Mouse (Mus musculus): ENCODE results near the gene Stx3. TPM values are rescaled to one million over a fixed set of nuclear protein-coding genes. Genes with fewer than 3 reads are reported as not detected.

The Stx3 gene
- polyA plus RNA-seq, 1 experiment from 2014 or later: 8.4 TPM

GRCm38 (mm10) chr19:11823346-11824065 is 4.3 kb upstream of the Stx3 start:
- Histone ChIP-seq H3K27ac (replicated peaks; ENCODE audit: low read depth, low read length) (no peak overlapping the region), H3K4me1 (ENCODE audit: control insufficient read depth, insufficient read depth, low read length) (no peaks in the 10 kb centered on the region), H3K4me3 (ENCODE audit: low read depth, low read length) (no peak overlapping the region), H3K9me3 (ENCODE audit: control insufficient read depth, low read length) (no peaks in the 10 kb centered on the region), H3K36me3 (ENCODE audit: control insufficient read depth, insufficient read depth, low read length) (no peaks in the 10 kb centered on the region), H3K27me3 (ENCODE audit: control insufficient read depth, insufficient read depth, low read length) (peaks cover 14% of the 10 kb centered on the region), H3K4me2 (ENCODE audit: low read depth, severe bottlenecking) (no peak overlapping the region), H3K9ac (ENCODE audit: low read length) (no peak overlapping the region)
- no peak for ATAC-seq (ENCODE audit: insufficient number of reproducible peaks, low FRiP score, low TSS enrichment, low read depth)
- DNase-seq (ENCODE audit: low spot score): no peak
- WGBS: 30% methylated on average over 4 of the region's 4 CpGs

DNA sequence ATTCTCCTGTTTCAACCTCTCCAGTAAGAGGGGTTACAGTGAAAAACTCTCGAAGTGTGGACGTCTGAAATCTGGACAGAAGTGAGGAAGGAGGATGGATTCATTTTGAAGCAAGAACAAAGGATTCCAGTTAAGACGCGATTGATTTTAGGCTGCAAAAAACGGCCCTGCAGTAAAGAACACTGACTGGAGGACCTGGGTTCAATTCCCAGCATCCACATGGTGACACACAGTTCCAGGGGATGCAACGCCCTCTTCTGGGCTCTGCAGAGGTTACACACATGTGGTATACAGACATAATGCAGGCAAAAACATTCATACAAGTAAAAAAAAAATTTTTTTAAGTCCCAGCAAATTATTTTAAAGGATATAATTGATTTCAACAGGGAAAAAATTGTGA is 1.0 kb upstream of the Stx3 start:
- ATAC-seq (ENCODE audit: insufficient number of reproducible peaks, low FRiP score, low TSS enrichment, low read depth): no peak
- Histone ChIP-seq H3K4me3 (ENCODE audit: low read depth, low read length) (no peak overlapping the region), H3K27me3 (ENCODE audit: control insufficient read depth, insufficient read depth, low read length) (peaks cover 37% of the 10 kb centered on the region), H3K9ac (ENCODE audit: low read length) (no peak overlapping the region), H3K9me3 (ENCODE audit: control insufficient read depth, low read length) (no peaks in the 10 kb centered on the region), H3K4me2 (ENCODE audit: low read depth, severe bottlenecking) (peak overlapping the region; percentile 96; the same call in 1 of the 2 replicates), H3K4me1 (ENCODE audit: control insufficient read depth, insufficient read depth, low read length) (no peaks in the 10 kb centered on the region), H3K36me3 (ENCODE audit: control insufficient read depth, insufficient read depth, low read length) (no peaks in the 10 kb centered on the region), H3K27ac (replicated peaks; ENCODE audit: low read depth, low read length) (no peak overlapping the region)
- no peak for DNase-seq (ENCODE audit: low spot score)
- WGBS: 37% methylated on average over 6 of the region's 6 CpGs

DNA sequence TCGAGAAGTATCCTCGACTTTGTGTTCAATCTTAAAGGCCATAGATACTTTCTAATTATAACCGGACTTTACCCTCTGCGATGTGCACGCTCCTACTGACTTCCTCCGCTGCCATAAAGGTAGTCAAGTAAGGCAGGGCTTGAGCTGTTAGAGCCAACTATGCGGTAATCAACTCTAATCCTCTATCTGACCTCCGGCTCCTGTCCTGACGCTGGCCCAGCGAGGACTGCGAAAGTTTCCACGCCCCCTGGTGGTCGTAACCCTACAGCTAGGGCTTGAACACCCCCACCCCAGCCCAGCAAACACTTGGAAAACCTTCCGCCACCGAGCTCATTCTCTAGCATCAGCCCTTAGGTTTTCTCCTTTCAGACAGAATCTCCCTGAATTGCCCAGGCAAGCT is 597 bp upstream of the Stx3 start:
- H3K27me3 ChIP-seq (ENCODE audit: control insufficient read depth, insufficient read depth, low read length): peaks cover 37% of the 10 kb centered on the region

DNA sequence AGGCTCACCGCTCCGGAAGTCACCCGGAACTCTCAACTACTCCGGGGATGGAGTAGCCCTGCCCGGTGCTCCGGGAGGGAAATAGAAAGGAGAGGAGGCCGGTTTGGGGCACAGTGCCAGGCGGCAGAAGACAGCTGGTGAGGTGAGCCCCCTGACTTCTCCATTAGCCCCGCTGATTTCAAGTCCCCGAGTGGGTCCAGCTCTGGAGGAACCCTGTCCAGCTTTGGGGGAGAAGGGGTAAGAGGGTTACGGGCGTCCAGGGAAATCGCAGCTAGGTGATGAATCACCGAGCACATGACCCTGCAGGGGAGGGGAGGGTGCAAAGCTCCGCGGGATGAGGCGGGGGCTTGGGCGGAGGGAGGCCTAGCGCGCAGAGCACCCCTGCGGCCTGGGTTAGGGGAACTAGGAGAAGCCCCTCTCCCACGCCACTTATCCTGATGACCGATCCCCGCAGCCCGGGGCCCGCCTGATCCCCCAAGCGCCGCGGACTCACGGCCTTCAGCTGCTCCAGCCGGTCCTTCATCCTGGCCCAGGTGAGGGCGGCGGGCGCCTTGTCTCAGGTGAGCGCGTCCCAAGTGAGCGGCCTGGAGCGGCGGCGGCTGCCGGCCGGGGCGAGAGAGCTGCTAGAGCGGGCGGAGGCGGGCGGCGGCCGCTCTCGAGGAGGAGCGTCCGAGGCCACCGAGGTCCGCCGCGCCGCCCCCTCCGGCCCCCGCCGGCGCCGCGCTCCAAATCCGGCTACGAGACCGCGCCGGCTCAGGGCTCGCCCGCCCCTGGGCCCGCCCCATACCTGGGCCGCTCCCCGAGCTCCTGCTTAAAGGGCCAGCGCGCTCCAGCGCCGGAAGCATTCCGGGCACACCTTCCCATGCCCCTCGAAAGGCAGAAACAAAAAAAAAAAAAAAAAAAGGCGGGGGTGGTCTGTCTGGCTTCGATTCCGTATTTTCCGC is 732 bp downstream of the Stx3 start:
- Histone ChIP-seq H3K4me3 (ENCODE audit: low read depth, low read length) (peak overlapping the region; percentile 51), H3K4me1 (ENCODE audit: control insufficient read depth, insufficient read depth, low read length) (no peaks in the 10 kb centered on the region), H3K9ac (ENCODE audit: low read length) (peak overlapping the region; percentile 67), H3K36me3 (ENCODE audit: control insufficient read depth, insufficient read depth, low read length) (no peaks in the 10 kb centered on the region), H3K4me2 (ENCODE audit: low read depth, severe bottlenecking) (peak overlapping the region; percentile 96), H3K9me3 (ENCODE audit: control insufficient read depth, low read length) (no peaks in the 10 kb centered on the region), H3K27ac (replicated peaks; ENCODE audit: low read depth, low read length) (no peak overlapping the region), H3K27me3 (ENCODE audit: control insufficient read depth, insufficient read depth, low read length) (peaks cover 37% of the 10 kb centered on the region)
- WGBS: 1% methylated on average over 65 of the region's 83 CpGs
- ATAC-seq (ENCODE audit: insufficient number of reproducible peaks, low FRiP score, low TSS enrichment, low read depth) (peak; percentile 53; the same call in 1 of the 2 replicates), DNase-seq (ENCODE audit: low spot score) (peak; percentile 58)

More for the DNA sequence above, 597 bp upstream of the Stx3 start:
- peak; percentile 92 for DNase-seq (ENCODE audit: low spot score)
- H3K4me3 ChIP-seq (ENCODE audit: low read depth, low read length): peak overlapping the region; percentile 51
- WGBS: 1% methylated on average over 15 of the region's 15 CpGs
- H3K4me2 ChIP-seq (ENCODE audit: low read depth, severe bottlenecking): peak overlapping the region; percentile 96
- no peaks in the 10 kb centered on the region for H3K4me1 ChIP-seq (ENCODE audit: control insufficient read depth, insufficient read depth, low read length)
- H3K36me3 ChIP-seq (ENCODE audit: control insufficient read depth, insufficient read depth, low read length): no peaks in the 10 kb centered on the region
- ATAC-seq (ENCODE audit: insufficient number of reproducible peaks, low FRiP score, low TSS enrichment, low read depth): peak; percentile 82; the same call in 1 of the 2 replicates
- no peak overlapping the region for H3K27ac ChIP-seq (replicated peaks; ENCODE audit: low read depth, low read length)
- no peaks in the 10 kb centered on the region for H3K9me3 ChIP-seq (ENCODE audit: control insufficient read depth, low read length)
- H3K9ac ChIP-seq (ENCODE audit: low read length): no peak overlapping the region

DNA sequence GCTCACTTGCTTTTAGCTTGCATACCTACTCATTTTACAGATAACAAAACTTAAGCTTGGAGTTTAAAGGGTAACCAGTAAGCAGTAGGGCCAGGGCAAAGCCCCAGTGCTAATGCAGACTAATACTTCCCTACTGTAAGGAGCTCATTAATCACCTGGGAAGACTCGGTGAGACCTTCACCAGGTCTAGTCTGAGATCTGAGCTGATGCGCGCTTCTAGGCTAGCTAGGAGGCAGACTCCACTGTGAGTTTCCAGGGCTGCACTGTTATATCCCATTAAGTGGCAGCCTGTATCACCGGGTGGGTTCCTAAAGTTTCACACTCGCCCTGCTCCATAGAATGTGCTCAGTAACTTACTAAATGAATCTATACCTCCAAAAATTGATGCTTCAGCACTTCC is 1.6 kb downstream of the Stx3 start:
- peak overlapping the region; percentile 96; the same call in 1 of the 2 replicates for H3K4me2 ChIP-seq (ENCODE audit: low read depth, severe bottlenecking)
- no peaks in the 10 kb centered on the region for H3K9me3 ChIP-seq (ENCODE audit: control insufficient read depth, low read length)
- no peak for ATAC-seq (ENCODE audit: insufficient number of reproducible peaks, low FRiP score, low TSS enrichment, low read depth)
- WGBS: 4% methylated on average over 5 of the region's 5 CpGs
- H3K9ac ChIP-seq (ENCODE audit: low read length): no peak overlapping the region
- H3K27ac ChIP-seq (replicated peaks; ENCODE audit: low read depth, low read length): no peak overlapping the region
- no peaks in the 10 kb centered on the region for H3K4me1 ChIP-seq (ENCODE audit: control insufficient read depth, insufficient read depth, low read length)
- H3K27me3 ChIP-seq (ENCODE audit: control insufficient read depth, insufficient read depth, low read length): peaks cover 37% of the 10 kb centered on the region
- no peak for DNase-seq (ENCODE audit: low spot score)
- H3K4me3 ChIP-seq (ENCODE audit: low read depth, low read length): peak overlapping the region; percentile 51; the same call in 1 of the 2 replicates
- no peaks in the 10 kb centered on the region for H3K36me3 ChIP-seq (ENCODE audit: control insufficient read depth, insufficient read depth, low read length)

DNA sequence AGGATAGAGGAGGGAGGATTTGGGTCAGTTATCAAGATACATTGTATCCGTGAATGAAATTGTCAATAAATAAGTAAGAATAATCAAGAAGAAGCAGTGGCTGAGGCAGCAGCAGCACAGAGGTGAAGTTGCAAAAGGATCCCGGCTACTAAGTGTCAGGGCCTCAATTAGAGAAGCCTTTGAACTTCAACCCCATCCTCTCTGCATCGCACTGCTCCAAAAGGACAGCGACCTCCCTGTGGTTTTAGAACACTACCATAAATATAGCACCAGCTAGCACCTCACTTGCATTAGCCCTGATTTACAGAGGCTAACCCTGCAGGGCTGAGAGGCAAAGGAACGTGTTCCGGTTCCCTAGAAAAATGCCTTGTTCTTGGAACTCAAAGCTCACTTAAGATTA is 2.5 kb downstream of the Stx3 start:
- WGBS: 13% methylated on average over 6 of the region's 6 CpGs
- no peaks in the 10 kb centered on the region for H3K9me3 ChIP-seq (ENCODE audit: control insufficient read depth, low read length)
- DNase-seq (ENCODE audit: low spot score) (no peak), ATAC-seq (ENCODE audit: insufficient number of reproducible peaks, low FRiP score, low TSS enrichment, low read depth) (no peak)
- no peak overlapping the region for H3K9ac ChIP-seq (ENCODE audit: low read length)
- no peak overlapping the region for H3K4me2 ChIP-seq (ENCODE audit: low read depth, severe bottlenecking)
- no peak overlapping the region for H3K4me3 ChIP-seq (ENCODE audit: low read depth, low read length)
- H3K27me3 ChIP-seq (ENCODE audit: control insufficient read depth, insufficient read depth, low read length): peaks cover 37% of the 10 kb centered on the region
- no peaks in the 10 kb centered on the region for H3K4me1 ChIP-seq (ENCODE audit: control insufficient read depth, insufficient read depth, low read length)
- no peak overlapping the region for H3K27ac ChIP-seq (replicated peaks; ENCODE audit: low read depth, low read length)
- H3K36me3 ChIP-seq (ENCODE audit: control insufficient read depth, insufficient read depth, low read length): no peaks in the 10 kb centered on the region

- H3K9ac ChIP-seq (ENCODE audit: low read length): no peak overlapping the region
- no peak overlapping the region for H3K4me2 ChIP-seq (ENCODE audit: low read depth, severe bottlenecking)
- ATAC-seq (ENCODE audit: insufficient number of reproducible peaks, low FRiP score, low TSS enrichment, low read depth) (no peak), DNase-seq (ENCODE audit: low spot score) (no peak)
- H3K4me1 ChIP-seq (ENCODE audit: control insufficient read depth, insufficient read depth, low read length): no peaks in the 10 kb centered on the region
- H3K27me3 ChIP-seq (ENCODE audit: control insufficient read depth, insufficient read depth, low read length): peaks cover 35% of the 10 kb centered on the region
- WGBS: 77% methylated on average over 6 of the region's 6 CpGs
- no peaks in the 10 kb centered on the region for H3K36me3 ChIP-seq (ENCODE audit: control insufficient read depth, insufficient read depth, low read length)
- no peak overlapping the region for H3K4me3 ChIP-seq (ENCODE audit: low read depth, low read length)
- H3K27ac ChIP-seq (replicated peaks; ENCODE audit: low read depth, low read length): no peak overlapping the region
- H3K9me3 ChIP-seq (ENCODE audit: control insufficient read depth, low read length): no peaks in the 10 kb centered on the region
These were observed 4.4 kb downstream of the Stx3 start for GRCm38 (mm10) chr19:11814742-11815333.

GRCm38 (mm10) chr19:11813649-11814048 is 5.6 kb downstream of the Stx3 start:
- no peaks in the 10 kb centered on the region for H3K36me3 ChIP-seq (ENCODE audit: control insufficient read depth, insufficient read depth, low read length)
- no peak overlapping the region for H3K9ac ChIP-seq (ENCODE audit: low read length)
- no peaks in the 10 kb centered on the region for H3K9me3 ChIP-seq (ENCODE audit: control insufficient read depth, low read length)
- H3K4me2 ChIP-seq (ENCODE audit: low read depth, severe bottlenecking): no peak overlapping the region
- no peak for DNase-seq (ENCODE audit: low spot score)
- no peak overlapping the region for H3K4me3 ChIP-seq (ENCODE audit: low read depth, low read length)
- H3K27ac ChIP-seq (replicated peaks; ENCODE audit: low read depth, low read length): no peak overlapping the region
- H3K27me3 ChIP-seq (ENCODE audit: control insufficient read depth, insufficient read depth, low read length): peaks cover 24% of the 10 kb centered on the region
- WGBS: 19% methylated on average over 8 of the region's 8 CpGs
- H3K4me1 ChIP-seq (ENCODE audit: control insufficient read depth, insufficient read depth, low read length): no peaks in the 10 kb centered on the region
- ATAC-seq (ENCODE audit: insufficient number of reproducible peaks, low FRiP score, low TSS enrichment, low read depth): no peak

Data from limb, embryonic 11.5 days (tissue).